Mouse (Mus musculus) bone marrow macrophage, adult 2 months (primary cell): Measurements from ENCODE around the gene Ptpa.

ENCODE experiments used
- CTCF ChIP-seq: IDR thresholded peaks from 2 replicates; pipeline ENCODE4 v1.5.1; 2012; ENCODE audit warnings: low read depth, mild to moderate bottlenecking, low read length, moderate library complexity
- POLR2A ChIP-seq: IDR thresholded peaks from 2 replicates; pipeline ENCODE4 v1.6.1; 2012; ENCODE audit warnings: mild to moderate bottlenecking, low read depth, low read length, borderline replicate concordance

GRCm38 (mm10) chr2:30444006-30444405, 28.2 kb downstream of the Ptpa start:
- TF ChIP-seq POLR2A = no peak
- TF ChIP-seq CTCF = no peak
